Mouse (Mus musculus) neutrophil, adult 5-6 weeks (primary cell): Measurements from ENCODE around the gene Prkacb. TPM values are rescaled to one million over a fixed set of nuclear protein-coding genes. Genes with fewer than 3 reads are reported as not detected.
"Not testable (repeated sequence)": the region's sequence is repeated elsewhere in the genome, so short reads cannot be mapped to it uniquely, and the experiment has no call there.

Experiments
- ATAC-seq: fragments of 151-379, 151-347 bp; 2 replicates; pipeline ENCODE4 v1.8.0; 2017; ENCODE audit warnings: mild to moderate bottlenecking, moderate TSS enrichment; ENCODE audit not compliant: insufficient number of reproducible peaks, poor library complexity, low FRiP score, severe bottlenecking; ENCODE audit errors: extremely low read depth
- total RNA-seq: library from RNA; stranded (forward); fragments of 200-1000 nt; gene quantifications from 2 replicates; pipeline ENCODE4 v1.2.3, GENCODE M21; 2017

The Prkacb gene
- total RNA-seq, 1 experiment from 2014 or later, result 71.8 TPM

- peak; percentile 45; the same call in 1 of the 2 replicates for ATAC-seq
These were observed 31.7 kb downstream of the Prkacb start for GRCm38 (mm10) chr3:146781131-146781530.

- ATAC-seq, result no peak
These were observed 32.5 kb downstream of the Prkacb start for GRCm38 (mm10) chr3:146780241-146780640.

GRCm38 (mm10) chr3:146778913-146779312 is 33.9 kb downstream of the Prkacb start:
- ATAC-seq, result peak; percentile 48

- ATAC-seq, result no peak
These were observed 34.3 kb downstream of the Prkacb start for GRCm38 (mm10) chr3:146778451-146778850.

- no peak for ATAC-seq
These were observed 36.1 kb downstream of the Prkacb start for GRCm38 (mm10) chr3:146776711-146777110.

- ATAC-seq, result no peak
These were observed 41.9 kb downstream of the Prkacb start for GRCm38 (mm10) chr3:146770853-146771252.

- no peak for ATAC-seq
These were observed 42.7 kb downstream of the Prkacb start for GRCm38 (mm10) chr3:146769940-146770659.

GRCm38 (mm10) chr3:146769569-146769939 is 43.2 kb downstream of the Prkacb start:
- ATAC-seq, result no peak

- no peak for ATAC-seq
These were observed 43.9 kb downstream of the Prkacb start for GRCm38 (mm10) chr3:146768921-146769320.

- no peak for ATAC-seq
These were observed 44.4 kb downstream of the Prkacb start for GRCm38 (mm10) chr3:146768360-146768759.

GRCm38 (mm10) chr3:146766701-146767181 is 46.0 kb downstream of the Prkacb start:
- no peak for ATAC-seq

GRCm38 (mm10) chr3:146766071-146766605 is 46.7 kb downstream of the Prkacb start:
- ATAC-seq, result no peak

GRCm38 (mm10) chr3:146764871-146765529 is 47.8 kb downstream of the Prkacb start:
- ATAC-seq, result 0 out of 2 replicates have a peak, but pooled peaks have one; percentile 6

- ATAC-seq, result not testable (repeated sequence)
These were observed 49.7 kb downstream of the Prkacb start for GRCm38 (mm10) chr3:146763054-146763453.

GRCm38 (mm10) chr3:146761276-146761675 is 51.5 kb downstream of the Prkacb start:
- no peak for ATAC-seq

GRCm38 (mm10) chr3:146757970-146758960 is 54.5 kb downstream of the Prkacb start:
- no peak for ATAC-seq

- ATAC-seq, result no peak
These were observed 58.5 kb downstream of the Prkacb start for GRCm38 (mm10) chr3:146754270-146754669.

- no peak for ATAC-seq
These were observed 71.1 kb downstream of the Prkacb start for GRCm38 (mm10) chr3:146741564-146742202.
